Mouse (Mus musculus) CH12.LX (cell line): ENCODE measurements around the gene Prim2.

Experiments
- CHD1 ChIP-seq: IDR thresholded peaks from 2 replicates; pipeline ENCODE4 v1.6.1; 2012; ENCODE audit warnings: low read depth, low read length, improper control_type of control experiment, inconsistent platforms
- CTCF ChIP-seq, 2 experiments: IDR thresholded peaks in 1 of 2; conservative IDR thresholded peaks in 1 of 2; 2 replicates each; pipeline ENCODE4 v1.5.1; 2011 to 2012; ENCODE audit warnings: low read depth in 2 of 2, low read length in 2 of 2, improper control_type of control experiment in 1 of 2, inconsistent platforms in 1 of 2, mild to moderate bottlenecking in 1 of 2, moderate library complexity in 1 of 2
- ELF1 ChIP-seq: IDR thresholded peaks from 2 replicates; pipeline ENCODE4 v1.6.1; 2014; ENCODE audit warnings: low read depth, mild to moderate bottlenecking, inconsistent platforms, low read length, improper control_type of control experiment
- EP300 ChIP-seq: IDR thresholded peaks from 2 replicates; pipeline ENCODE4 v1.6.1; 2011; ENCODE audit warnings: low read length, improper control_type of control experiment
- ETS1 ChIP-seq: conservative IDR thresholded peaks from 2 replicates; pipeline ENCODE4 v1.6.1; 2012; ENCODE audit warnings: low read depth, mild to moderate bottlenecking, inconsistent platforms, low read length, improper control_type of control experiment, moderate library complexity
- GABPA ChIP-seq: IDR thresholded peaks from 2 replicates; pipeline ENCODE4 v1.6.1; 2012; ENCODE audit warnings: low read depth, low read length, improper control_type of control experiment, inconsistent platforms; ENCODE audit not compliant: insufficient replicate concordance
- IRF4 ChIP-seq: IDR thresholded peaks from 2 replicates; pipeline ENCODE4 v1.6.1; 2014; ENCODE audit warnings: low read depth, mild to moderate bottlenecking, inconsistent platforms, low read length, improper control_type of control experiment
- JUN ChIP-seq: IDR thresholded peaks from 2 replicates; pipeline ENCODE4 v1.6.1; 2011; ENCODE audit warnings: low read depth, mild to moderate bottlenecking, low read length, improper control_type of control experiment, moderate library complexity; ENCODE audit not compliant: insufficient read depth
- KAT2A ChIP-seq: IDR thresholded peaks from 2 replicates; pipeline ENCODE4 v1.6.1; 2012; ENCODE audit warnings: low read length, improper control_type of control experiment, inconsistent platforms; ENCODE audit not compliant: insufficient replicate concordance
- NRF1 ChIP-seq: IDR thresholded peaks from 2 replicates; pipeline ENCODE4 v1.6.1; 2014; ENCODE audit warnings: low read depth, mild to moderate bottlenecking, inconsistent platforms, low read length, improper control_type of control experiment, moderate library complexity
- RAD21 ChIP-seq: IDR thresholded peaks from 2 replicates; pipeline ENCODE4 v1.6.1; 2011; ENCODE audit warnings: low read depth, mild to moderate bottlenecking, low read length, improper control_type of control experiment, moderate library complexity
- UBTF ChIP-seq: IDR thresholded peaks from 2 replicates; pipeline ENCODE4 v1.6.1; 2012; ENCODE audit warnings: low read depth, mild to moderate bottlenecking, inconsistent platforms, low read length, improper control_type of control experiment, moderate library complexity
- ZNF384 ChIP-seq: IDR thresholded peaks from 2 replicates; pipeline ENCODE4 v1.6.1; 2012; ENCODE audit warnings: low read depth, low read length, improper control_type of control experiment, inconsistent platforms

DNA sequence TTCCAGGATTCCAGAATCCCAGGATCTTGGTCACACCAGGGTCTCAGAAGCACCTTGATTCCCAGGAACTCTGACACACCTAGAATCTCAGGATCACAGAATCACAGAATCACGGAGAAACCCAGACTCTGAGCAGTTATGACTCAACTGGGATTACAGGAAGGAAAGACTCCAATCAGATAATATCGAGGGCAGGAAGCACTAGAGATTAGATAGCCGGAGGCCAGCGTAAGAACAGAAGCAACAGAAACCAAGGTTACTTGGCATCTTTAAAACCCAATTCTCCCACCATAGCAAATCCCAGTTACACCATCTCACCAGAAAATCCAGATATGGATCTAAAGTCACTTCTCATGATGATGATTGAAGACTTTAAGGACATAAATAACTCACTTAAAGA lies 113.0 kb downstream of the Prim2 start:
- TF ChIP-seq CTCF (conservative IDR thresholded peaks at IDR 0.05 in 1 of 2, IDR thresholded peaks at IDR 0.05 in 1 of 2; ENCODE audit: low read depth in 2 of 2, low read length in 2 of 2) (no peak), ETS1 (no peak), ELF1 (no peak), EP300 (no peak), CHD1 (no peak), KAT2A (no peak), ZNF384 (no peak), GABPA (no peak), NRF1 (no peak), JUN (no peak), IRF4 (no peak), UBTF (no peak), RAD21 (no peak)
